Mouse (Mus musculus) liver, embryonic 14.5 days (tissue): Measurements from ENCODE around the gene Rsc1a1. TPM values are rescaled to one million over a fixed set of nuclear protein-coding genes. Genes with fewer than 3 reads are reported as not detected.

Experiments used
- ATAC-seq: fragments of 200-750 bp; cut with Nextera tagmentation; 2 replicates; pipeline ENCODE4 v1.8.0; 2017; ENCODE audit warnings: moderate number of reproducible peaks, mild to moderate bottlenecking, moderate library complexity; ENCODE audit not compliant: insufficient read depth
- DNase-seq, 3 experiments: peaks; one replicate each; pipeline ENCODE4 v3.0.0-alpha.2; 2012 to 2013; ENCODE audit warnings: low read depth in 3 of 3, low spot score in 3 of 3
- H3K27ac ChIP-seq: fragments of 300-500 bp; sonication (generic); 2 replicates; pipeline ENCODE4 v1.5.1; 2014; ENCODE audit warnings: moderate library complexity, mild to moderate bottlenecking, control low read depth, inconsistent platforms
- H3K27me3 ChIP-seq: fragments of 300-500 bp; sonication (generic); 2 replicates; pipeline ENCODE4 v1.6.1; 2014; ENCODE audit warnings: mild to moderate bottlenecking, low read length, moderate library complexity; ENCODE audit not compliant: control insufficient read depth, insufficient read depth
- H3K36me3 ChIP-seq: fragments of 300-500 bp; sonication (generic); replicated peaks from 2 replicates; pipeline ENCODE4 v1.6.1; 2014; ENCODE audit warnings: low read depth; ENCODE audit not compliant: control insufficient read depth, insufficient read depth
- H3K4me1 ChIP-seq, 2 experiments: fragments of 200-500 bp in 1 of 2; fragments of 300-500 bp in 1 of 2; sonication (generic) in 1 of 2; replicated peaks; 2 replicates each; pipeline ENCODE4 v1.6.1; 2012 to 2014; ENCODE audit warnings: antibody characterized with exemption in 1 of 2, inconsistent platforms in 1 of 2, low read length in 1 of 2; ENCODE audit not compliant: control insufficient read depth in 2 of 2, insufficient read depth in 2 of 2
- H3K4me2 ChIP-seq: fragments of 300-500 bp; sonication (generic); 2 replicates; pipeline ENCODE4 v1.6.1; 2014; ENCODE audit warnings: low read depth, mild to moderate bottlenecking, control low read depth, moderate library complexity
- H3K4me3 ChIP-seq, 2 experiments: fragments of 200-500 bp in 1 of 2; fragments of 300-500 bp in 1 of 2; sonication (generic) in 1 of 2; 2 replicates each; pipeline ENCODE4 v1.5.1; 2012 to 2014; ENCODE audit warnings: low read depth in 2 of 2, low read length in 2 of 2, mild to moderate bottlenecking in 2 of 2, control low read depth in 1 of 2, inconsistent platforms in 1 of 2, moderate library complexity in 1 of 2; ENCODE audit not compliant: insufficient read depth in 1 of 2
- H3K9ac ChIP-seq: fragments of 300-500 bp; sonication (generic); replicated peaks from 2 replicates; pipeline ENCODE4 v1.6.1; 2014; ENCODE audit warnings: mild to moderate bottlenecking, control low read depth, moderate library complexity
- H3K9me3 ChIP-seq: fragments of 300-500 bp; sonication (generic); 2 replicates; pipeline ENCODE4 v1.6.1; 2016; ENCODE audit warnings: low read length, mixed read lengths; ENCODE audit not compliant: control insufficient read depth
- CTCF ChIP-seq: IDR thresholded peaks from 2 replicates; pipeline ENCODE4 v1.5.1; 2016; ENCODE audit warnings: antibody characterized with exemption, low read depth, control low read depth
- EP300 ChIP-seq: IDR thresholded peaks from 2 replicates; pipeline ENCODE4 v1.6.1; 2016; ENCODE audit warnings: antibody characterized with exemption, low read depth
- WGBS: fragments of 180-500 bp; shearing (Covaris S2); extraction: QIAGEN DNeasy Blood & Tissue Kit; methylation state at CpG from one replicate; pipeline ENCODE4 v1.1.7; 2014; ENCODE audit not compliant: insufficient replicate concordance; 5-methylcytosine and 5-hydroxymethylcytosine counted together
- polyA plus RNA-seq, 2 experiments: library from polyadenylated mRNA; depleted of rRNA in 1 of 2; stranded (reverse) in 1 of 2; unstranded in 1 of 2; fragments of >200 nt; fragmentation: Nextera tagmentation in 1 of 2; extraction: Ambion mirVana in 1 of 2; gene quantifications; 2 replicates each; pipeline versions ENCODE4 v1.2.1 to v1.2.3; 2012 to 2014

The Rsc1a1 gene
- polyA plus RNA-seq, 2 experiments: 2.1 to 3.9 TPM

DNA sequence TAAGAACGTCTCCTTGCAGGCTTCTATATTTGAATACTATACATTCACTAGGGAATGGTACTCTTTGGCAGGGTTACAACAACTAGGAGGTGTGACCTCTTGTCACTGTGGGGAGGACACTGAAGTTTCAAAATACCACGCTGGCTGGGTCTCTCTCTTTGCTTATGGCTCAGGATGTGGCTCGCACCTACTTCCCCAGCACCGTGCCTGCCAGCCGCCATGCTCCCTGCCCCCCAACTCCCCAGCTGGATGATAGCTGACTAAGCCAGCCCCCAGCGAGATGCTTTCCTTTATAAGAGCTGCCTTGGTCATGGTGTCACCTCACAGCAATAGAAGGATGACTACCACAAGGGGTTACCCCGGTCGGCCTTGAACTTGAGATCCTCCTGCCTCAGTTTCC is 32.4 kb downstream of the Rsc1a1 start:
- no peak overlapping the region for H3K9ac ChIP-seq
- H3K27me3 ChIP-seq: no peaks in the 10 kb centered on the region
- no peaks in the 10 kb centered on the region for H3K9me3 ChIP-seq
- 57% methylated on average over 8 of the region's 8 CpGs for WGBS
- H3K36me3 ChIP-seq: no peaks in the 10 kb centered on the region
- H3K4me3 ChIP-seq: no peak overlapping the region
- DNase-seq (no peak), ATAC-seq (no peak)
- no peak overlapping the region for H3K27ac ChIP-seq
- H3K4me1 ChIP-seq: peaks cover 0 to 8% of the 10 kb centered on the region in 2 experiments; a peak in 2 of 4 replicates
- H3K4me2 ChIP-seq: no peak overlapping the region
- TF ChIP-seq CTCF (no peak), EP300 (no peak)

DNA sequence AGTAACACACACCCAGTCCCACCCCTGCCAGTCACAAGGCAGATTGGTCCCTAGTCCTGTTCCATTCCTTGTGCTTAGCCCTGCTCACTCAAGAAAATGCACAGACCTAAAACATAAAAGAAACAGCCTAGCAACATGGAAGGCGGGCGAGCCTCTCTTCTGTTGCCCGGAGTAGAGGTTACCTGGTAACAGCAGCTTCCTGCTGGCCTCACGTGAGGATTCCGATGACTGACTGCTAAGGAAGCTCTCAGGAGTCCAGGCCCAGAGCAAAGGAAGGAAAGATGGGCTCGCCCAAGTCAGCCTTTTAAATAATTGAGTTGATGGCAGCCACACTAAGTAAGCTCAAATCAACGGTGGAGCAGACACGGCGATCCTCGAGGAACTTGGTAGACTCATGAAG is 33.5 kb downstream of the Rsc1a1 start:
- H3K4me3 ChIP-seq: no peak overlapping the region
- H3K27me3 ChIP-seq: no peaks in the 10 kb centered on the region
- WGBS: 72% methylated on average over 10 of the region's 10 CpGs
- no peak overlapping the region for H3K27ac ChIP-seq
- ATAC-seq (no peak), DNase-seq (no peak)
- no peaks in the 10 kb centered on the region for H3K36me3 ChIP-seq
- no peak overlapping the region for H3K9ac ChIP-seq
- TF ChIP-seq EP300 (no peak), CTCF (no peak)
- H3K9me3 ChIP-seq: no peaks in the 10 kb centered on the region
- H3K4me1 ChIP-seq: peaks cover 0 to 7% of the 10 kb centered on the region in 2 experiments; a peak in 2 of 4 replicates
- H3K4me2 ChIP-seq: no peak overlapping the region

DNA sequence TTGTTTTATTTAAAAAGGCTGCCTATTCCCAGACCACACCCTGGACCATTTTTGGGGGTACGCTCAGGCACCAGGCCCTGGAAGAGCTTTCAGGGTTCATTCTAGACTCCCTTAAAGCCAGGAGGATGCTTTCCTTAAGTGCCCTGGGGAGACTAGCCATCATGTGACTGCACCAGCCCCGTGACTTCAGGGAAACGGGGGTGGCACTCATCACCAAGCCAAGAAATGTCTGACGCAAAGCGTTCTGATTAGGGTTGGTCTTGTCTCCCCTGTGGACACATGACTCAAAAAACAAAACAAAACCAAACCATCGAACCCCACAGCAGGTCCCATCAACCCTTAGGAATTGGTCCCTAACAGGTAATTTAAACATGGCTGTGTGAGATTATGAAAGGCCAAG is 34.1 kb downstream of the Rsc1a1 start:
- Histone ChIP-seq H3K9ac (no peak overlapping the region), H3K36me3 (no peaks in the 10 kb centered on the region), H3K27me3 (no peaks in the 10 kb centered on the region), H3K4me1 (peaks cover 0 to 2% of the 10 kb centered on the region in 2 experiments; a peak in 2 of 4 replicates), H3K27ac (no peak overlapping the region), H3K9me3 (no peaks in the 10 kb centered on the region), H3K4me3 (no peak overlapping the region), H3K4me2 (no peak overlapping the region)
- DNase-seq (no peak), ATAC-seq (no peak)
- no peak for TF ChIP-seq CTCF
- 77% methylated on average over 6 of the region's 6 CpGs for WGBS

DNA sequence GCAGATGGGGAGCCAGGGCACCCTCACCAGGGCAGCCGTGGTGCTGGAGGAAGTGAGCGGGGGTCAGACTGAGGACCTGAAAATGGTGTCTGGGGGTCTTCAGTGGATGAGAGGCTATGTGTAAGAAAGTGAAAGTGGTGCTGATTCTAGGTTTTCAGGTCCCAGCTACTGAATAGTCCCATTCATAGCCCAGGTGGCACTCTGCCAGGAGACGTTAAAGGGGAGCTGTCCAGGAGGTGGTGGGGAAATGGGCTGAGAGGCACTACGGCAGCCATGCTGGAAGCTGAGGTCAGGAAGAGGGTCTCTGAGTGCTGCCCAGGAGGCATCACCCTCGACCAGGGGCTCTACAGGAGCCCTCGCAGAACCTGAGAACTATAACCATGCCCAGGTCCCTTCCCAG is 36.2 kb downstream of the Rsc1a1 start:
- no peak for DNase-seq
- Histone ChIP-seq H3K36me3 (no peaks in the 10 kb centered on the region), H3K4me3 (no peak overlapping the region), H3K9me3 (no peaks in the 10 kb centered on the region), H3K27ac (no peak overlapping the region), H3K4me2 (no peak overlapping the region), H3K9ac (no peak overlapping the region), H3K27me3 (no peaks in the 10 kb centered on the region), H3K4me1 (no peaks in the 10 kb centered on the region)
- TF ChIP-seq EP300: no peak
- no peak for TF ChIP-seq CTCF
- WGBS: 71% methylated on average over 6 of the region's 6 CpGs
- no peak for ATAC-seq

DNA sequence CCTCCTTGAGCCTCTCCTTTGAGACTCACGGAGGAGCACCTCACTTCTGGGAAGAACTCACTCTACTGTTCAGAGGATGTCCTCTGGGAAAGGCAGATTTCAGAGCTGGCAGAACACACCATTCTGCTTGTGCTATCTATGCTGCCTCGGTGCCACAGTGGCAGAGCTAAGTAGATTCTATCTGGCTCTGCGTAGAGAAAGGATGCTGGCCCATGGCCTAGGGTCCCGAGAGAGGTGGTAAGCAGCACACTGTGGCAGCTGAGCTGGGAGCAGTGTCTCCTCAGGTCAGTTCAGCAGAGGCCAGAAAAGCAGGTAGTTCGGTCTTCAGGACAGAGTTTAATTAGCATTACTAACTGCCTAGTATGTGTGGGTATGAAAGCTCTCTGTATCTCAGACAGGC is 37.1 kb downstream of the Rsc1a1 start:
- no peaks in the 10 kb centered on the region for H3K9me3 ChIP-seq
- H3K4me1 ChIP-seq: no peaks in the 10 kb centered on the region
- no peaks in the 10 kb centered on the region for H3K27me3 ChIP-seq
- ATAC-seq: no peak
- no peak overlapping the region for H3K4me2 ChIP-seq
- no peak overlapping the region for H3K4me3 ChIP-seq
- TF ChIP-seq CTCF (no peak), EP300 (no peak)
- no peak overlapping the region for H3K9ac ChIP-seq
- H3K36me3 ChIP-seq: no peaks in the 10 kb centered on the region
- H3K27ac ChIP-seq: no peak overlapping the region
- 75% methylated on average over 5 of the region's 5 CpGs for WGBS
- DNase-seq: no peak

DNA sequence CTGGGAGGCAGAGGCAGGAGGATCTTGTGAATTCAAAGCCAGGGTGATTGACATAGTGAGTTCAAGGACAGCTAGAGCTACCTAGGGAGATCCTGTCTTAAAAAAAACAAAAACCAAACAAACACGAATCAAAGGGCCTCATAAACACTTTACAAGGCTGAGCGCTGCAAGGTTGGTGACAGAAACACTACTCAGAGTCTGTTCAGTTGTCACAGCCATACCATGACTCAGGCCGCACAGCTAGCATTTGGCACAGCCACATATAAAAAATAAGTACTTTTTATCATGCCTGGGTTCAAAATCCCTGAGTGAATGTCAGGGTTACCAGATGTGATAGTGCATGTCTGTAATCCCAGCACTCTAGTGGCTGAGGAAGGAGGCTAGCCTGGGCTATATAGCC is 38.2 kb downstream of the Rsc1a1 start:
- Histone ChIP-seq H3K27me3 (no peaks in the 10 kb centered on the region), H3K4me3 (no peak overlapping the region), H3K27ac (no peak overlapping the region), H3K36me3 (no peaks in the 10 kb centered on the region), H3K9me3 (no peaks in the 10 kb centered on the region), H3K4me2 (no peak overlapping the region), H3K4me1 (no peaks in the 10 kb centered on the region), H3K9ac (no peak overlapping the region)
- DNase-seq (no peak), ATAC-seq (no peak)
- 81% methylated on average over 3 of the region's 3 CpGs for WGBS
- no peak for TF ChIP-seq CTCF
- TF ChIP-seq EP300: no peak
